Mouse (Mus musculus) CH12.LX (cell line): ENCODE data around the gene 4931428F04Rik.
A peak's percentile ranks its signal among the peaks of the same experiment; 100 is the strongest.

Experiments used
- CTCF ChIP-seq, 2 experiments: IDR thresholded peaks in 1 of 2; conservative IDR thresholded peaks in 1 of 2; 2 replicates each; pipeline ENCODE4 v1.5.1; 2011 to 2012; ENCODE audit warnings: low read depth in 2 of 2, low read length in 2 of 2, improper control_type of control experiment in 1 of 2, inconsistent platforms in 1 of 2, mild to moderate bottlenecking in 1 of 2, moderate library complexity in 1 of 2
- HCFC1 ChIP-seq: IDR thresholded peaks from 2 replicates; pipeline ENCODE4 v1.6.1; 2012; ENCODE audit warnings: low read depth, mild to moderate bottlenecking, inconsistent platforms, low read length, improper control_type of control experiment
- MAFK ChIP-seq: IDR thresholded peaks from 2 replicates; pipeline ENCODE4 v1.6.1; 2011; ENCODE audit warnings: low read length, improper control_type of control experiment; ENCODE audit not compliant: insufficient replicate concordance
- MAX ChIP-seq: IDR thresholded peaks from 2 replicates; pipeline ENCODE4 v1.6.1; 2011; ENCODE audit warnings: low read length, improper control_type of control experiment
- MAZ ChIP-seq: IDR thresholded peaks from 2 replicates; pipeline ENCODE4 v1.6.1; 2012; ENCODE audit warnings: low read depth, mild to moderate bottlenecking, inconsistent platforms, low read length, improper control_type of control experiment, moderate library complexity
- POLR2A ChIP-seq: IDR thresholded peaks from 2 replicates; pipeline ENCODE4 v1.6.1; 2011; ENCODE audit warnings: low read depth, mild to moderate bottlenecking, improper control_type of control experiment, low read length
- POLR2AphosphoS2 ChIP-seq: IDR thresholded peaks from 2 replicates; pipeline ENCODE4 v1.6.1; 2011; ENCODE audit warnings: low read depth, low read length, improper control_type of control experiment
- TBP ChIP-seq: conservative IDR thresholded peaks from 2 replicates; pipeline ENCODE4 v1.6.1; 2011; ENCODE audit warnings: low read depth, low read length, improper control_type of control experiment
- UBTF ChIP-seq: IDR thresholded peaks from 2 replicates; pipeline ENCODE4 v1.6.1; 2012; ENCODE audit warnings: low read depth, mild to moderate bottlenecking, inconsistent platforms, low read length, improper control_type of control experiment, moderate library complexity

DNA sequence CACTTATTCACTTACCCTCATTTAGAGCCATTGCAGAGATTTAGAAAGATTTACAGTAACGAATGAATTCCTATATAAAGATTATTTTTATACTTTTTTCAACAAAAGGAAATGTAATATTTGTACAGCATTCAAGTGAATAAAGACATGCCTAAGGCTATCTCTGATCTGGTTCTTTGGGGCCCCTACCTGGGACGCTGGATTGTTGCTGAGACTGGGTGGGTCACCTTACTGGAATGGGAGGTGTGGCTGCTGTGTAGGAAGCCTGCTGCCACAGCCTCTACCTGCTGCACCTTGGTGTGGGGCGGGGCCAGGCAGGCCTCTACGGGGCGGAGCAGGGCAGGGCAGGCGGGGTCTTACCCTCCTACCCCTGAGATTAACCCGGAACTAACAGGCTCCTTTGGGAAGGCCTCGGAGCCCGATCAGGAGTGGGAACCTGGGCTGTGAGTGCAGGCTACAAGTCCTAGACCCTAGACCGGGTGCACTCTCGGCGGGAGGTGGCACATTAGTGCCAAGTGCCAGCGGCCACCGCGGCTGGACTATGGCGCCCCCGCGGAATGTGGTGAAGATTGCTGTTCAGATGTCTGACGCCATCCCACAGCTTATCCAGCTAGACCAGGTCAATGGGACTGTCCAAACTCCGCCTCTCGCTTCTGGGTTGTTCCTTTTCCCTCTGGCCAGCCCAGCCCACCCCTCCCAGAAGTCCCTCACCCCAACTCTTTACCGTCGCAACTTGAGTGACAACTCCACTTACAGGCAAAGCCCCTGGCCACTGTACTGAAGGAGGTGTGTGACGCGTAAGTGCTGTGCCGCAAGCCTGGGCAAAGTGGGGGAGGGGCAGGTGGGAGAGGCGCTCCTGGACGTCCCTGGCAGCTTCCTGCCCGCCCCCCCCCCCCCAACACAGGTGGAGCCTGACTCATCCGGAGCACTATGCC, 15.8 kb upstream of the 4931428F04Rik start, which contains the start of gene Elmo3:
- TF ChIP-seq POLR2A = peak; percentile 27; the same call in 1 of the 2 replicates
- TF ChIP-seq CTCF (conservative IDR thresholded peaks at IDR 0.05 in 1 of 2, IDR thresholded peaks at IDR 0.05 in 1 of 2; ENCODE audit: low read depth in 2 of 2, low read length in 2 of 2) = no peak
- no peak for TF ChIP-seq MAZ
- TF ChIP-seq TBP = no peak
- TF ChIP-seq POLR2AphosphoS2 = no peak
- no peak for TF ChIP-seq MAFK
- TF ChIP-seq MAX = no peak
- no peak for TF ChIP-seq UBTF
- no peak for TF ChIP-seq HCFC1
